8 mouse cellular contexts compared by ENCODE assay signal in the genomic region with DNA sequence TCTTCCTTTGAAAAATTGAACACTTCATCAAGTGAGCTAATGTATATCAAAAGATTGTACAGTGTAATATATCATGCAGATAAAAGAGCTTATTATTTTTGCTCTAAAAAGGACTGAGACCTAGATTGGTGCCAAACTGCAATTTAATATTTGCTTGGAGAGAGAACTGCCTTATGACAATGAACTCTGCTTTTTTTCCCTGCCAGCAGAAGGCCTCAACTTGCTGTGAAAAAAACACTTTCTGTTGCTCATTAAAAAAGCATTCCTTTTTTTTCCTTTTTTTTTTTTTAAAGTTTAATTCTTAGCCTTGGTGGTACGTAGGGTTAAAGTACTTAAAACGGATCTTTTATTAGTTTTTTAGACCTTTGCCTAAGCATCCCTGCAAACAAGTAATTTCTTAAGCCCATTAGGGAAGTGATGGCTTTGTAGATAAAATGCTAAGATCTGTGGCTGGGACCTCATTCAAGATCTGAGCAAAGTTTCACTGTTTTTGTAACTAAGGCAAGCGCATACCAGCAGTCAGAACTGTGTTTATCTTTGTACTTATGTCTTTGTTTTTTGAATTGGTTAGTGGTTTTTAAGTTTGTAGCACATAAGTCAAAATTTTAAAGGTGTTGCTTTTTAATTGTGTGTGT. TPM values are rescaled to one million over a fixed set of nuclear protein-coding genes. Genes with fewer than 3 reads are reported as not detected.
DNase-seq lines count a peak whose midpoint lies in the region; ATAC-seq and TF ChIP-seq lines count a peak whose summit lies in the region.

No protein-coding gene starts in this region.

- H3K9me3 ChIP-seq in heart, embryonic 13.5 days: no peaks in the 10 kb centered on the region
- H3K9me3 ChIP-seq in MEL (replicated peaks; ENCODE audit: insufficient read depth, low read length): no peaks in the 10 kb centered on the region
- no peaks in the 10 kb centered on the region for H3K9me3 ChIP-seq in forebrain, postnatal 0 days (ENCODE audit: low read length)
- no peaks in the 10 kb centered on the region for H3K9me3 ChIP-seq in midbrain, embryonic 10.5 days (replicated peaks)

- no peak for TF ChIP-seq POLR2A in MEL (IDR thresholded peaks at IDR 0.05; ENCODE audit: control insufficient read depth in 1 of 2, insufficient read depth in 1 of 2, low read depth in 1 of 2, low read length in 2 of 2, poor library complexity in 1 of 2)

- H3K27me3 ChIP-seq in heart, embryonic 13.5 days (replicated peaks): no peaks in the 10 kb centered on the region
- no peaks in the 10 kb centered on the region for H3K27me3 ChIP-seq in MEL (ENCODE audit: control insufficient read depth in 1 of 2, insufficient read depth in 2 of 2, low read length in 2 of 2)
- no peaks in the 10 kb centered on the region for H3K27me3 ChIP-seq in forebrain, postnatal 0 days (ENCODE audit: insufficient read depth, low read length)
- peaks cover 15% of the 10 kb centered on the region for H3K27me3 ChIP-seq in midbrain, embryonic 10.5 days (ENCODE audit: low read depth, poor library complexity, severe bottlenecking)

- 0 out of 4 replicates have a peak, but pooled peaks of 1 of the 2 experiments have one; percentile 10 for TF ChIP-seq EP300 in MEL (IDR thresholded peaks at IDR 0.05; ENCODE audit: low read depth in 1 of 2, low read length in 2 of 2)

- H3K9ac ChIP-seq in heart, embryonic 13.5 days: peak overlapping the region; percentile 99
- no peak overlapping the region; the same call in 1 of the 2 replicates for H3K9ac ChIP-seq in MEL (ENCODE audit: control insufficient read depth, low read depth, low read length, poor library complexity, severe bottlenecking)
- H3K9ac ChIP-seq in forebrain, postnatal 0 days: peak overlapping the region; percentile 99; the same call in 1 of the 2 replicates

- TF ChIP-seq CTCF in MEL (IDR thresholded peaks at IDR 0.05 in 2 of 3, conservative IDR thresholded peaks at IDR 0.05 in 1 of 3; ENCODE audit: control insufficient read depth in 1 of 3, insufficient read depth in 1 of 3, low read depth in 2 of 3, low read length in 3 of 3, poor library complexity in 1 of 3, severe bottlenecking in 1 of 3): no peak
- no peak for TF ChIP-seq CTCF in forebrain, postnatal 0 days (IDR thresholded peaks at IDR 0.05; ENCODE audit: low read depth)

- peak overlapping the region; percentile 97 for H3K4me3 ChIP-seq in heart, embryonic 13.5 days
- peak overlapping the region; percentile 96 to 99; a peak in 3 of 4 replicates for H3K4me3 ChIP-seq in MEL (ENCODE audit: control insufficient read depth in 1 of 2, insufficient read depth in 1 of 2, low read depth in 2 of 2, low read length in 2 of 2)
- H3K4me3 ChIP-seq in forebrain, postnatal 0 days (ENCODE audit: low read depth, low read length): peak overlapping the region; percentile 100
- H3K4me3 ChIP-seq in midbrain, embryonic 10.5 days: peak overlapping the region; percentile 93

- peaks cover 41% of the 10 kb centered on the region for H3K4me1 ChIP-seq in heart, embryonic 13.5 days
- H3K4me1 ChIP-seq in MEL (ENCODE audit: control insufficient read depth in 1 of 2, insufficient read depth in 2 of 2, low read length in 2 of 2): peaks cover 1 to 12% of the 10 kb centered on the region in 2 experiments
- peaks cover 5% of the 10 kb centered on the region; the same call in 1 of the 2 replicates for H3K4me1 ChIP-seq in forebrain, postnatal 0 days (ENCODE audit: insufficient read depth)
- H3K4me1 ChIP-seq in midbrain, embryonic 10.5 days: peaks cover 25% of the 10 kb centered on the region

- H3K4me2 ChIP-seq in heart, embryonic 13.5 days: peak overlapping the region; percentile 77
- H3K4me2 ChIP-seq in forebrain, postnatal 0 days (ENCODE audit: low read depth): peak overlapping the region; percentile 61

- no peak for ATAC-seq in heart, embryonic 13.5 days (ENCODE audit: extremely low read depth, insufficient number of reproducible peaks, low FRiP score, low TSS enrichment)
- no peak for ATAC-seq in forebrain, postnatal 0 days

- TF ChIP-seq RAD21 in MEL (IDR thresholded peaks at IDR 0.05; ENCODE audit: low read depth, low read length): no peak

- peak overlapping the region; percentile 98 for H3K27ac ChIP-seq in heart, embryonic 13.5 days (replicated peaks)
- peak overlapping the region; percentile 90 for H3K27ac ChIP-seq in MEL (ENCODE audit: control insufficient read depth, low read depth, low read length)
- H3K27ac ChIP-seq in forebrain, postnatal 0 days (ENCODE audit: low read depth, low read length): no peak overlapping the region
- no peak overlapping the region for H3K27ac ChIP-seq in midbrain, embryonic 10.5 days (replicated peaks)

- H3K36me3 ChIP-seq in heart, embryonic 13.5 days: no peaks in the 10 kb centered on the region
- peaks cover 0 to 19% of the 10 kb centered on the region in 2 experiments; a peak in 2 of 4 replicates for H3K36me3 ChIP-seq in MEL (ENCODE audit: control insufficient read depth in 1 of 2, insufficient read depth in 2 of 2, low read length in 2 of 2)
- H3K36me3 ChIP-seq in forebrain, postnatal 0 days (ENCODE audit: insufficient read depth): no peaks in the 10 kb centered on the region
- H3K36me3 ChIP-seq in midbrain, embryonic 10.5 days: no peaks in the 10 kb centered on the region

- no peak for DNase-seq in heart, adult 8-10 months (ENCODE audit: low spot score)
- DNase-seq in MEL (ENCODE audit: low read depth, low spot score): peak; percentile 68
- DNase-seq in forebrain, postnatal 0 days: no peak
- no peak for DNase-seq in midbrain, embryonic 10.5 days (ENCODE audit: low spot score)
- no peak for DNase-seq in adrenal gland, adult 18-20 months (ENCODE audit: low spot score in 2 of 2)
- no peak for DNase-seq in cerebellum, adult 9-10 months
- DNase-seq in right cerebral cortex, postnatal 36 days (ENCODE audit: low spot score in 2 of 2): no peak

- WGBS in heart, embryonic 13.5 days: 51% methylated on average over 3 of the region's 3 CpGs
- WGBS in forebrain, postnatal 0 days: 31% methylated on average over 3 of the region's 3 CpGs
- WGBS in midbrain, embryonic 10.5 days: 56% methylated on average over 3 of the region's 3 CpGs

- peaks cover 17% of the 10 kb centered on the region for H3K79me2 ChIP-seq in MEL (ENCODE audit: control insufficient read depth, insufficient read depth, low read length, poor library complexity)

TF ChIP-seq in MEL, 35 proteins besides CTCF, POLR2A, EP300 and RAD21:
- no peak for TF ChIP-seq ZKSCAN1 (IDR thresholded peaks at IDR 0.05; ENCODE audit: low read depth, low read length)
- TF ChIP-seq ZNF384 (IDR thresholded peaks at IDR 0.05; ENCODE audit: low read depth, low read length): peak; percentile 68
- no peak for TF ChIP-seq USF2 (IDR thresholded peaks at IDR 0.05; ENCODE audit: borderline replicate concordance in 1 of 2, insufficient read depth in 1 of 2, low read depth in 1 of 2, low read length in 2 of 2)
- TF ChIP-seq GATA1 (IDR thresholded peaks at IDR 0.05; ENCODE audit: low read depth, low read length): peak; percentile 68
- TF ChIP-seq NRF1 (IDR thresholded peaks at IDR 0.05; ENCODE audit: insufficient read depth, low read depth, low read length, poor library complexity, severe bottlenecking): no peak
- TF ChIP-seq HCFC1 (IDR thresholded peaks at IDR 0.05; ENCODE audit: low read depth, low read length): no peak
- peak; percentile 29; the same call in 1 of the 2 replicates for TF ChIP-seq CHD1 (IDR thresholded peaks at IDR 0.05; ENCODE audit: low read depth, low read length)

RNA-seq across cellular contexts. Expression of a gene that starts 1.7 kb away (rescaled TPM):
- polyA plus RNA-seq in heart, embryonic 13.5 days (2015; fragmentation: Nextera tagmentation; extraction: Ambion mirVana): 67.8 and 70.0 TPM in 2 replicates
- 10 to 100 TPM; 58.6 to 65.6 (median 61.3) TPM for total RNA-seq in heart, adult 8-10 months (2022)
- 6.0 and 7.5 TPM in 2 replicates for total RNA-seq in MEL (2012; rRNA removed)
- polyA plus RNA-seq in MEL (2012; ENCODE audit: insufficient read depth in 1 of 2, insufficient read length in 2 of 2, low read depth in 1 of 2, low replicate concordance in 2 of 2, missing spikeins in 1 of 2): 10 to 100 TPM in 1 of 2 experiments, not detected in 1; 66.8 TPM
- total RNA-seq in forebrain, postnatal 0 days (2014; rRNA removed): 43.9 and 47.1 TPM in 2 replicates
- 40.4 and 56.4 TPM in 2 replicates for polyA plus RNA-seq in forebrain, postnatal 0 days (2015; fragmentation: Nextera tagmentation; extraction: Ambion mirVana)
- 36.8 and 46.9 TPM in 2 replicates for polyA plus RNA-seq in midbrain, embryonic 10.5 days (2016; fragmentation: Nextera tagmentation; extraction: Ambion mirVana)
- 10 to 100 TPM; 30.6 to 32.8 TPM for total RNA-seq in adrenal gland, adult 18-20 months (2021)

Comparison
In these comparisons a context has a peak if more than half of its experiments do, and no peak if none do; other contexts are left out.
1. H3K27ac ChIP-seq: peak in heart, embryonic 13.5 days (single experiment) and MEL (single experiment); none in forebrain, postnatal 0 days (single experiment) and midbrain, embryonic 10.5 days (single experiment).
2. Peak in every context shown above with its lines, with median percentiles within 50 percentile points of each other: H3K4me3 ChIP-seq.